Mouse (Mus musculus): Measurements from ENCODE around the gene Mapkap1. TPM values are rescaled to one million over a fixed set of nuclear protein-coding genes. Genes with fewer than 3 reads are reported as not detected.

Gene Mapkap1
- total and polyA plus RNA-seq, 2 experiments from 2014 or later, result 90.4 to 153 TPM

DNA sequence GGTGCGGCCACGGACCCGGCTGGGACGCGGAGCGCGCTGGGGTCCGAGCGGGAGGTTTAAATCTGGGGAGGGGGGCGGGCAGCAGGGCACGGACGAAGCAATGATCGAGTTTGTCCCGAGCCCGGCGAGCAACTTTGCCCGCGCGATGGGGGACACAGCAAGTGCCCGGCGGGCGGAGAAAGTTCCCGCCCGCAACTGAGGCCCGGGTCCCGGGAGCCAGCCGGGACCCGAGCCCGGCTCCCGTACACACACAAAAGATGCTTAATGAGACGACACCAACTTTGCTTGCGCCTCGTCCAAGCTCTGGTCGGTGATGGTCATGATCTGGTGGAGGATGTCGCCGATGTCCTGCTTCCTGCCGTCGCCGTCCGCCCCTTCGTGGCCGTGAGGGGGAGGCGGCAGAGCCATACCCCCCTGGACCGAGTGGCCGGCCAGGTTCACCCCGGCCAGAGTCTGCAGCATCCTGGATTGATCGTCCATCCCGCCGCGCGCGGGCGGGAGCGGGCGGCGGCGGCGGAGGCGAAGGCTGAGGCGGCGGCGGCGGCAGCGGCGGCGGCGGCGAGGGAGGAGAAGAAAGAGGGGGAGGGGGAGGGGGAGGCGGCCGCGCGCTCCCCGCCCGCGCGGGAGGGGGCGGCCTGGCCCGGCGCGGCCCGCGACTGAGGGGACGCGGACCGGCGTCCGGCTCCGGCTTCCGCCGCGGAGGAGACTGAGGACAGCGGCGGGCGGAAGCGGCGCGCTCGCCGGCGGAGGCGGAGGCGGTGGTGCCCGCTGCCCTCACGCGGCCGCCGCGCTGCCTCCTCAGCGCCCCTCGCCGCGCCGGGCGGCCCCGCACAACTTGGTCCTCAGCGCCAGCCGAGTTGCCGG is 34.9 kb upstream of the Mapkap1 start:
- peak overlapping the region; percentile 91 for H3K27ac ChIP-seq
- peak overlapping the region; percentile 84 for H3K4me3 ChIP-seq (ENCODE audit: low read length)
- DNase-seq (ENCODE audit: low spot score) (peak; percentile 81), ATAC-seq (peak; percentile 31)
- 1% methylated on average over 68 of the region's 118 CpGs for WGBS
- peak overlapping the region; percentile 82 for H3K9ac ChIP-seq (replicated peaks; ENCODE audit: low read length)
- H3K4me2 ChIP-seq (ENCODE audit: low read depth, low read length), result peak overlapping the region; percentile 90
- no peaks in the 10 kb centered on the region for H3K4me1 ChIP-seq (ENCODE audit: insufficient read depth, low read length)
- H3K9me3 ChIP-seq (ENCODE audit: low read length), result no peaks in the 10 kb centered on the region
- TF ChIP-seq CTCF (IDR thresholded peaks at IDR 0.05; ENCODE audit: low read depth), result no peak
- H3K27me3 ChIP-seq (ENCODE audit: insufficient read depth, low read length), result no peaks in the 10 kb centered on the region
- H3K36me3 ChIP-seq (ENCODE audit: insufficient read depth, low read length), result no peaks in the 10 kb centered on the region

DNA sequence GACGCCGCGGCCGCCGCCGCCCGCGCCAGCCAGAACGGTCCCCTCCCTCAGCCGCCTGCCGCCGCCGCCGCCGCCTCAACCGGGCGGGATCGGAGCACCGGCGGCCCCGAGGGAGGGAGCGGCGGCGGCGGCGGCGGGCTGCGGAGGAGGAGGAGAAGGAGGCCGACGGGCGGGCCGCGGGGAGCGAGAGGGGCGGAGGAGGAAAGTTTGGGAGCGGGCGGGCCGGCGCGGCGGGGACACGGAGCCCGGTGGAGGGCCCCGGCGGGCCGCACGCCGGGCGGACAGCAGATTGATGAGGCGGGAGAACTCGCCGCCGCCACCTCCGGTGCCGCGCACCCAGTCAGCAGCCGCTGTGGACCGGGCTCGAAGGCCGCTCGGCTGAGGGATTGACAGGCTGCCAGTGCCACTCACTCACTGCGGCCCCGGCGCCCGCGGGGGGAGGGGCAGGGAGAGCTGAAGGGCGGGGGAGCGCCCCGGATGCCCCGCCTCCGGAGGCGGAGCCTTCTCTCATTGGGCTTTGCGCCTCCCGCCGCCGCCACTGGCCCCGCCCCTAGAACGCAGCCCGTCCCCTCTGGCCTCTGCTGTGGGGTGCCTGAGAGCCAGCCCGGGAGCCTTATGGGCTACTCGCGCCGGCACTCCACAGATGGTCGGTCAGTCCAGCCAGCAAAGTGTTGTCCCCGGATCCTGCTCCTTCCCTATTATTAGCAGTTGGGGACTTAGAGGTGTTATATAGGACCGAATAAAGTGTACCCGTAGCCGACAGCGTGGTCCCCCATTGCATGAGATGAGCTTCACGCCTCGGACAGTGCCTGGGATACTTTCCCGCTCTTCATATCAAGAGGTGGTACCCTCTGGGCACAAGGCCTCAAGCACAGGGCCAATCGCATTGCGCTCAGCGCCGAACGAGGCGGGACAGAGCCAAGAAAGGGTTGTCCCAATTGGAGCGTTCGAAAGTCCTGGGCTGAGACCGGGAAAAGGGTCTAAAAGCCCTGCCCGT is 34.0 kb upstream of the Mapkap1 start, which contains the start of gene Pbx3:
Gene Pbx3 (minus strand): TSS at position 838 of the 997 bp plus-strand sequence.
- peak within 1 kb of the TSS; percentile 90 for H3K4me2 ChIP-seq (ENCODE audit: low read depth, low read length)
- no peak for TF ChIP-seq CTCF (IDR thresholded peaks at IDR 0.05; ENCODE audit: low read depth)
- WGBS, result under 1% methylated on average over 62 of the region's 102 CpGs
- ATAC-seq (peak; percentile 95), DNase-seq (ENCODE audit: low spot score) (peak; percentile 98)
- H3K36me3 ChIP-seq (ENCODE audit: insufficient read depth, low read length), result no peaks in the 10 kb centered on the region
- H3K9me3 ChIP-seq (ENCODE audit: low read length), result no peaks in the 10 kb centered on the region
- H3K9ac ChIP-seq (replicated peaks; ENCODE audit: low read length), result peak within 1 kb of the TSS; percentile 82
- H3K4me3 ChIP-seq (ENCODE audit: low read length), result peak within 1 kb of the TSS; percentile 84
- H3K4me1 ChIP-seq (ENCODE audit: insufficient read depth, low read length), result no peaks in the 10 kb centered on the region
- no peaks in the 10 kb centered on the region for H3K27me3 ChIP-seq (ENCODE audit: insufficient read depth, low read length)
- peak within 1 kb of the TSS; percentile 91 for H3K27ac ChIP-seq

DNA sequence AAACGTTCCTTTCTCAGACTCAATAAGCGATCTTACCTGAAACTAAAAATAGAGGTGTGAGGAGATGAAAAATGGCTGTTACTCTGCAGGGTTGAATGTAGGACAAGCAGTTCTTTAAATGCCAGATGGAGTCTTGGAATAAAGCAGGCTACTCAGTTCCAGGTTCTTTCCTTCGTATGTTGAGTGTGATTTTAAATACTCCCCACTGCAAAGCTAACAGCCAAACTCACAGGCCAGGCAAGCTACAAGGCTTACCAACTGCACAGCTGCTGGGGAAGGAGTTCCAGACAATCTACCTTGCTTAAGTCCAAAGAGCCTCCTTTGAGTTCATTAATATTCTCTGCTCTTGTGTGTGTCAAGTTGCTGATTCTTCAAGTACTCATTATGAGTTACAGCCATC is 32.7 kb upstream of the Mapkap1 start:
- Histone ChIP-seq H3K27ac (no peak overlapping the region), H3K4me2 (ENCODE audit: low read depth, low read length) (peak overlapping the region; percentile 90; the same call in 1 of the 2 replicates), H3K9ac (replicated peaks; ENCODE audit: low read length) (no peak overlapping the region), H3K4me3 (ENCODE audit: low read length) (no peak overlapping the region), H3K4me1 (ENCODE audit: insufficient read depth, low read length) (no peaks in the 10 kb centered on the region), H3K36me3 (ENCODE audit: insufficient read depth, low read length) (no peaks in the 10 kb centered on the region), H3K9me3 (ENCODE audit: low read length) (no peaks in the 10 kb centered on the region), H3K27me3 (ENCODE audit: insufficient read depth, low read length) (no peaks in the 10 kb centered on the region)
- TF ChIP-seq CTCF (IDR thresholded peaks at IDR 0.05; ENCODE audit: low read depth), result no peak
- 42% methylated on average over 3 of the region's 3 CpGs for WGBS
- ATAC-seq, result no peak
- no peak for DNase-seq (ENCODE audit: low spot score)

DNA sequence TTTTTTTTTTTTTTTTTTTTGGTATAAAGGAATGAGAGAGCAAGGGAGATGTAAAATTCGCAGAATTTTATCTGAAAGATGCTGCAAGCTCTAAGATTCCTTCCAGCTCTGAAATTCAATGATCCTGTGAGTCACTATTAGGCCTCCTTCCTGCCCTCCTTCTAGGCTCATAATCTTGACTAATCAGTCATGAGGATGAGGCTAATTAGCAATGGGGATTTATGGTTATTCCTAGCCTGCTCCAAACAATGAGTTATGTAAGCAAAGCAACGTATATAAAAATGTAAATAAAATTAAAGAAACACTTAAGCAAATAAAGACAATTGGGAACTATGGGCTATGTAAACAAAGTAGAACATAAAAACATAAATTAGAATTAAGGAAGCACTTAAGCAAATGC is 32.2 kb upstream of the Mapkap1 start:
- Histone ChIP-seq H3K9me3 (ENCODE audit: low read length) (no peaks in the 10 kb centered on the region), H3K27me3 (ENCODE audit: insufficient read depth, low read length) (no peaks in the 10 kb centered on the region), H3K9ac (replicated peaks; ENCODE audit: low read length) (no peak overlapping the region), H3K4me3 (ENCODE audit: low read length) (no peak overlapping the region), H3K27ac (no peak overlapping the region), H3K4me1 (ENCODE audit: insufficient read depth, low read length) (no peaks in the 10 kb centered on the region), H3K4me2 (ENCODE audit: low read depth, low read length) (no peak overlapping the region), H3K36me3 (ENCODE audit: insufficient read depth, low read length) (no peaks in the 10 kb centered on the region)
- WGBS, result 62% methylated on average over 2 of the region's 2 CpGs
- ATAC-seq, result no peak
- DNase-seq (ENCODE audit: low spot score), result no peak
- no peak for TF ChIP-seq CTCF (IDR thresholded peaks at IDR 0.05; ENCODE audit: low read depth)

DNA sequence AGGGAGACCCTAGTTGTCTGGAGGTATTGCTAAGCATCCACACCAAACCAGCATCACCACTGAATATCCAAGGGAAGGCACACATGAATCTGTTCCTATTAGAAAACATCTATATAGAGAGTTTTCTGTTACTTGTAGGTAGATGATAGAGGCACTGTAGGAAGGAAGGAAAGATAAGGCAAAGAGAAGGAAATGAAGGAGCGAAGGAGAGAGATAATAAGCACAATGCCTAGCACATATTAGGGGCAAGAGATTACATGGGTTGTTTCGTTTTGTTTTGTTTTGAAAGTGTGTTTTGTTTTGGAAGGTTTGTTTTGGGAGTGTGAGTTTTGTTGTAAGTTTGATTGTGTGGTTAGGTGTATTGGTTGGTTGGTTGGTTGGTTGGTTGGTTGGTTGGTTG is 27.6 kb upstream of the Mapkap1 start:
- H3K36me3 ChIP-seq (ENCODE audit: insufficient read depth, low read length), result no peaks in the 10 kb centered on the region
- WGBS, result 95% methylated on average over 2 of the region's 2 CpGs

DNA sequence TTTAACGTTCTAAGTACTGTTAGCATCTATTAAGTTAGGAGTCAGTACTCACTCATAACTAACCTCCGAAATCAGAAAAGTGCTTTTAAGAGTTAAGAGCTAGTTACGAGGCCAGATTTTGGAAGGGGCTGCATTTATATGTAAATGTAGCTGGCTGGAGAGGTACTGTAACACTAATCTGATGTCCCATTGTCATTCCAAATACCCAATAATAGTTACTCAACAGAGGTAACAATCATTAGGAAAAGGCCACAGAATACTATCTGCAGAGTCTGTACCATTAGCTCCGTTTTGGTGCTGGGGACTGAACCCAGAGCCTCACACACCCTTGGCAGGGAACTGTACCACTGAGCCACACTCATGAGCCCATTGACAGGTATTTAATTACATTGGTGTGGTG is 7.0 kb upstream of the Mapkap1 start:
- Histone ChIP-seq H3K9me3 (ENCODE audit: low read length) (no peaks in the 10 kb centered on the region), H3K4me1 (ENCODE audit: insufficient read depth, low read length) (no peaks in the 10 kb centered on the region), H3K4me2 (ENCODE audit: low read depth, low read length) (no peak overlapping the region), H3K27ac (no peak overlapping the region), H3K4me3 (ENCODE audit: low read length) (no peak overlapping the region), H3K9ac (replicated peaks; ENCODE audit: low read length) (no peak overlapping the region), H3K27me3 (ENCODE audit: insufficient read depth, low read length) (no peaks in the 10 kb centered on the region), H3K36me3 (ENCODE audit: insufficient read depth, low read length) (no peaks in the 10 kb centered on the region)
- DNase-seq (ENCODE audit: low spot score), result no peak
- no peak for ATAC-seq
- 51% methylated on average over 4 of the region's 4 CpGs for WGBS
- no peak for TF ChIP-seq CTCF (IDR thresholded peaks at IDR 0.05; ENCODE audit: low read depth)

More for the DNA sequence above, 27.6 kb upstream of the Mapkap1 start:
- H3K4me3 ChIP-seq (ENCODE audit: low read length), result no peak overlapping the region
- no peak overlapping the region for H3K27ac ChIP-seq
- ATAC-seq (no peak), DNase-seq (ENCODE audit: low spot score) (no peak)
- H3K9ac ChIP-seq (replicated peaks; ENCODE audit: low read length), result no peak overlapping the region
- H3K4me2 ChIP-seq (ENCODE audit: low read depth, low read length), result no peak overlapping the region
- no peak for TF ChIP-seq CTCF (IDR thresholded peaks at IDR 0.05; ENCODE audit: low read depth)
- no peaks in the 10 kb centered on the region for H3K4me1 ChIP-seq (ENCODE audit: insufficient read depth, low read length)
- no peaks in the 10 kb centered on the region for H3K9me3 ChIP-seq (ENCODE audit: low read length)
- no peaks in the 10 kb centered on the region for H3K27me3 ChIP-seq (ENCODE audit: insufficient read depth, low read length)

Data from hindbrain, postnatal 0 days (tissue).